Mouse (Mus musculus): ENCODE data around the gene Frmd7.

Gene Frmd7

DNA sequence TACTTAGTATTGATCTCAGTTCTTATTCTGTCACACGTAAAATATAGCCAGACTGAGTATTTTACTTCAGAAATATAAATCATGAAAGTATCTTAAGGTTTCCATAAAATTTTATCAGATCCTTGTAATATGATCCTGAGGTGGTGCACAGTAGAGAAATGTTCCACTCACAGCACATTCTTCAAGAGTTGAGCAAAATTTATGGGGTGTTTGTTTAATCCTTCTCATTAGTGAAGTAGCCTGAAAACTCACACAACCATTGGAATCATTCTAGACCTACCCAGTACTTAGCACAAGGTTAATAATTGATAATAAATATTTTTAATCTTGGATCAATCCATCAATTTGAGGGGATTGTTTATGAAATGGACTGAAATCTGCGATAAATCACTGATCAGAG lies 78.7 kb downstream of the Frmd7 start:
- no peak for DNase-seq (ENCODE audit: low spot score)

- DNase-seq (ENCODE audit: low spot score), result no peak
Measured at GRCm38 (mm10) chrX:50850428-50851184, 91.9 kb downstream of the Frmd7 start.
